Mouse (Mus musculus) kidney, embryonic 16.5 days (tissue): ENCODE data around the gene Mtpn. TPM values are rescaled to one million over a fixed set of nuclear protein-coding genes. Genes with fewer than 3 reads are reported as not detected.

Experiments
- ATAC-seq: fragments of 200-750 bp; cut with Nextera tagmentation; 2 replicates; pipeline ENCODE4 v1.8.0; 2017; ENCODE audit warnings: moderate TSS enrichment; ENCODE audit not compliant: low FRiP score, low TSS enrichment
- H3K27ac ChIP-seq: fragments of 300-500 bp; sonication (generic); 2 replicates; pipeline ENCODE4 v1.5.1; 2014; ENCODE audit warnings: low read length
- H3K27me3 ChIP-seq: fragments of 300-500 bp; sonication (generic); 2 replicates; pipeline ENCODE4 v1.6.1; 2014; ENCODE audit warnings: low read length, control low read depth, mixed read lengths; ENCODE audit not compliant: insufficient read depth
- H3K36me3 ChIP-seq: fragments of 300-500 bp; sonication (generic); 2 replicates; pipeline ENCODE4 v1.6.1; 2014; ENCODE audit warnings: low read length, control low read depth, mixed read lengths; ENCODE audit not compliant: insufficient read depth
- H3K4me1 ChIP-seq: fragments of 300-500 bp; sonication (generic); 2 replicates; pipeline ENCODE4 v1.6.1; 2014; ENCODE audit warnings: low read length, control low read depth, mixed read lengths; ENCODE audit not compliant: insufficient read depth
- H3K4me2 ChIP-seq: fragments of 300-500 bp; sonication (generic); replicated peaks from 2 replicates; pipeline ENCODE4 v1.6.1; 2014; ENCODE audit warnings: low read depth, low read length
- H3K4me3 ChIP-seq: fragments of 300-500 bp; sonication (generic); 2 replicates; pipeline ENCODE4 v1.5.1; 2014; ENCODE audit warnings: mild to moderate bottlenecking, low read length
- H3K9ac ChIP-seq: fragments of 300-500 bp; sonication (generic); replicated peaks from 2 replicates; pipeline ENCODE4 v1.6.1; 2014; ENCODE audit warnings: low read length
- H3K9me3 ChIP-seq: fragments of 300-500 bp; sonication (generic); 2 replicates; pipeline ENCODE4 v1.6.1; 2016; ENCODE audit warnings: low read length, control low read depth
- WGBS: fragments of 180-500 bp; shearing (Covaris S2); extraction: QIAGEN DNeasy Blood & Tissue Kit; methylation state at CpG from one replicate; pipeline ENCODE4 v1.1.7; 2014; 5-methylcytosine and 5-hydroxymethylcytosine counted together
- polyA plus RNA-seq: library from polyadenylated mRNA; unstranded; fragments of >200 nt; fragmentation: Nextera tagmentation; extraction: Ambion mirVana; gene quantifications from 2 replicates; pipeline ENCODE4 v1.2.1, GENCODE M21; 2015

Gene Mtpn
- polyA plus RNA-seq, 1 experiment from 2014 or later, result 157 TPM

GRCm38 (mm10) chr6:35504781-35505180 lies 34.9 kb downstream of the Mtpn start:
- no peaks in the 10 kb centered on the region for H3K9me3 ChIP-seq
- H3K4me1 ChIP-seq, result 0 out of 2 replicates have a peak, but pooled peaks cover 5% of the 10 kb centered on the region
- no peak for ATAC-seq
- WGBS, result 94% methylated on average over 2 of the region's 2 CpGs
- H3K36me3 ChIP-seq, result no peaks in the 10 kb centered on the region
- no peak overlapping the region for H3K4me3 ChIP-seq
- no peak overlapping the region for H3K27ac ChIP-seq
- no peak overlapping the region for H3K4me2 ChIP-seq
- H3K27me3 ChIP-seq, result no peaks in the 10 kb centered on the region
- H3K9ac ChIP-seq, result no peak overlapping the region

GRCm38 (mm10) chr6:35502904-35503303 lies 36.8 kb downstream of the Mtpn start:
- ATAC-seq, result no peak
- H3K4me1 ChIP-seq, result 0 out of 2 replicates have a peak, but pooled peaks cover 5% of the 10 kb centered on the region
- H3K27me3 ChIP-seq, result no peaks in the 10 kb centered on the region
- no peak overlapping the region for H3K4me2 ChIP-seq
- no peak overlapping the region for H3K27ac ChIP-seq
- H3K9ac ChIP-seq, result no peak overlapping the region
- H3K9me3 ChIP-seq, result no peaks in the 10 kb centered on the region
- no peak overlapping the region for H3K4me3 ChIP-seq
- no peaks in the 10 kb centered on the region for H3K36me3 ChIP-seq
- WGBS, result 85% methylated on average over 2 of the region's 2 CpGs

GRCm38 (mm10) chr6:35499978-35500667 lies 39.6 kb downstream of the Mtpn start:
- no peak for ATAC-seq

GRCm38 (mm10) chr6:35497406-35497805 lies 42.3 kb downstream of the Mtpn start:
- H3K4me3 ChIP-seq, result no peak overlapping the region
- H3K4me2 ChIP-seq, result no peak overlapping the region
- H3K27me3 ChIP-seq, result no peaks in the 10 kb centered on the region
- no peaks in the 10 kb centered on the region for H3K9me3 ChIP-seq
- no peak overlapping the region for H3K27ac ChIP-seq
- H3K36me3 ChIP-seq, result no peaks in the 10 kb centered on the region
- H3K4me1 ChIP-seq, result no peaks in the 10 kb centered on the region
- no peak overlapping the region for H3K9ac ChIP-seq
- WGBS, result 93% methylated on average over 4 of the region's 4 CpGs
- ATAC-seq, result no peak

More at GRCm38 (mm10) chr6:35499978-35500667, 39.6 kb downstream of the Mtpn start:
- Histone ChIP-seq H3K4me2 (no peak overlapping the region), H3K4me1 (no peaks in the 10 kb centered on the region), H3K36me3 (no peaks in the 10 kb centered on the region), H3K27ac (no peak overlapping the region), H3K9ac (no peak overlapping the region), H3K27me3 (no peaks in the 10 kb centered on the region), H3K9me3 (no peaks in the 10 kb centered on the region), H3K4me3 (no peak overlapping the region)
- WGBS, result 92% methylated on average over 5 of the region's 5 CpGs

- no peak overlapping the region for H3K27ac ChIP-seq
- no peaks in the 10 kb centered on the region for H3K4me1 ChIP-seq
- 72% methylated on average over 6 of the region's 6 CpGs for whole genome bisulfite sequencing
- H3K4me3 ChIP-seq, result no peak overlapping the region
- no peaks in the 10 kb centered on the region for H3K36me3 ChIP-seq
- H3K4me2 ChIP-seq, result no peak overlapping the region
- no peaks in the 10 kb centered on the region for H3K9me3 ChIP-seq
- H3K9ac ChIP-seq, result no peak overlapping the region
- no peak for ATAC-seq
- H3K27me3 ChIP-seq, result no peaks in the 10 kb centered on the region
Measured at GRCm38 (mm10) chr6:35493851-35494250, 45.8 kb downstream of the Mtpn start.

- 78% methylated on average over 5 of the region's 5 CpGs for WGBS
- no peak overlapping the region for H3K4me2 ChIP-seq
- no peaks in the 10 kb centered on the region for H3K36me3 ChIP-seq
- H3K27ac ChIP-seq, result no peak overlapping the region
- H3K4me3 ChIP-seq, result no peak overlapping the region
- ATAC-seq, result no peak
- H3K9me3 ChIP-seq, result no peaks in the 10 kb centered on the region
- H3K27me3 ChIP-seq, result no peaks in the 10 kb centered on the region
- no peak overlapping the region for H3K9ac ChIP-seq
- no peaks in the 10 kb centered on the region for H3K4me1 ChIP-seq
Measured at GRCm38 (mm10) chr6:35479651-35480335, 59.9 kb downstream of the Mtpn start.

- no peak overlapping the region for H3K9ac ChIP-seq
- 92% methylated on average over 1 of the region's 1 CpGs for WGBS
Measured at GRCm38 (mm10) chr6:35476830-35477229, 62.9 kb downstream of the Mtpn start.

GRCm38 (mm10) chr6:35463450-35464395 lies 76.0 kb downstream of the Mtpn start:
- Histone ChIP-seq H3K4me2 (no peak overlapping the region), H3K4me1 (no peaks in the 10 kb centered on the region), H3K9me3 (no peaks in the 10 kb centered on the region), H3K27ac (no peak overlapping the region), H3K4me3 (no peak overlapping the region), H3K9ac (no peak overlapping the region), H3K36me3 (no peaks in the 10 kb centered on the region), H3K27me3 (no peaks in the 10 kb centered on the region)
- ATAC-seq, result no peak
- WGBS, result 80% methylated on average over 5 of the region's 5 CpGs

More at GRCm38 (mm10) chr6:35476830-35477229, 62.9 kb downstream of the Mtpn start:
- no peak overlapping the region for H3K27ac ChIP-seq
- no peak for ATAC-seq
- no peak overlapping the region for H3K4me3 ChIP-seq
- no peaks in the 10 kb centered on the region for H3K9me3 ChIP-seq
- no peak overlapping the region for H3K4me2 ChIP-seq
- H3K36me3 ChIP-seq, result no peaks in the 10 kb centered on the region
- no peaks in the 10 kb centered on the region for H3K27me3 ChIP-seq
- no peaks in the 10 kb centered on the region for H3K4me1 ChIP-seq

GRCm38 (mm10) chr6:35462484-35462883 lies 77.2 kb downstream of the Mtpn start:
- H3K4me2 ChIP-seq, result no peak overlapping the region
- no peak overlapping the region for H3K9ac ChIP-seq
- no peak for ATAC-seq
- H3K4me3 ChIP-seq, result no peak overlapping the region
- no peaks in the 10 kb centered on the region for H3K4me1 ChIP-seq
- no peak overlapping the region for H3K27ac ChIP-seq
- WGBS, result 95% methylated on average over 1 of the region's 1 CpGs
- no peaks in the 10 kb centered on the region for H3K36me3 ChIP-seq
- no peaks in the 10 kb centered on the region for H3K27me3 ChIP-seq
- no peaks in the 10 kb centered on the region for H3K9me3 ChIP-seq
